Comparison of ENCODE assay signal across 38 mouse cellular contexts in the genomic region with DNA sequence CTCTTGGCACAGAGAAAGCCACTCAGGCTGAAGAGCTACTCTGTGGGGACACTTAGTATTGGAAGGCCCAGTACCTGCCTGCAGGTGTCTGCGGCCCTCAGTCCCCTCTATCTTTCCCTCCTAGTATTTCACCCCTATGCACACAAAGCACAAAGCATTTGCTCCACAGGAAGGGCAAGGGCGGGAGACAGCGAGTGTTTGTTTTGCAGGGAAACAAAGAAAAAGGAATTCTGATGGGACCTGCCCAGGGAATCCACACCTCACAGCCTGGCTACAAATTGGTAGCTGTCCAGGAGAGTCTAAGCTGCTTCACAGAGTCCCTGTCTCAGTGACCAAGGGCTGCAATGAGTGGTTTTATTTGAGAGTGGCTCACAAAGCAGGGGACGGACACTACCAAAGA. TPM values are rescaled to one million over a fixed set of nuclear protein-coding genes. Genes with fewer than 3 reads are reported as not detected.
"Had no signal": no experiment of that assay in that cellular context is flagged by ENCODE, and none has a peak within 500 bp of the region (broad histone marks: within the 10 kb centered on the region; RNA-seq: fewer than 3 reads in every experiment).

No protein-coding gene starts in this region.

- H3K27me3 ChIP-seq: kidney, embryonic 15.5 days; limb, embryonic 13.5 days; limb, embryonic 15.5 days; liver, embryonic 12.5 days had no signal

- DNase-seq: gastrocnemius, postnatal 14 days; gastrocnemius, postnatal 36 days; heart, adult 11 months; heart, postnatal 10 days; heart, postnatal 4 days; kidney, adult 11 months; kidney, adult 2 months; kidney, adult 9 months; kidney, postnatal 14 days; kidney, postnatal 36 days; layer of hippocampus, adult 9-11 months; layer of hippocampus, postnatal 36 days; left cerebral cortex, postnatal 4 days had no signal

- H3K9ac ChIP-seq: heart, embryonic 12.5 days; hindbrain, embryonic 14.5 days; kidney, embryonic 15.5 days; limb, embryonic 13.5 days; limb, embryonic 15.5 days; liver, embryonic 12.5 days had no signal

- H3K4me2 ChIP-seq: heart, embryonic 12.5 days; hindbrain, embryonic 14.5 days; kidney, embryonic 15.5 days; limb, embryonic 13.5 days; limb, embryonic 15.5 days; liver, embryonic 12.5 days had no signal

- ATAC-seq: hindbrain, embryonic 16.5 days; inflammation-experienced regulatory T-cells, adult 6 months; intestine, embryonic 16.5 days; liver, embryonic 12.5 days had no signal

- H3K27ac ChIP-seq: heart, embryonic 10.5 days; hindbrain, embryonic 10.5 days; hindbrain, embryonic 14.5 days; kidney, embryonic 15.5 days; kidney, postnatal 0 days; limb, embryonic 13.5 days; limb, embryonic 15.5 days; liver, embryonic 12.5 days had no signal

- H3K4me1 ChIP-seq: limb, embryonic 15.5 days; liver, embryonic 12.5 days had no signal

- H3K36me3 ChIP-seq: heart, embryonic 12.5 days; hindbrain, embryonic 10.5 days; kidney, embryonic 15.5 days; limb, embryonic 13.5 days; limb, embryonic 15.5 days; liver, embryonic 12.5 days had no signal

- H3K4me3 ChIP-seq: heart, embryonic 10.5 days; heart, embryonic 12.5 days; hindbrain, embryonic 10.5 days; kidney, embryonic 15.5 days; limb, embryonic 13.5 days; limb, embryonic 15.5 days; liver, embryonic 12.5 days had no signal

- H3K9me3 ChIP-seq: heart, embryonic 10.5 days; heart, embryonic 12.5 days; hindbrain, embryonic 10.5 days; kidney, embryonic 15.5 days; limb, embryonic 13.5 days; limb, embryonic 15.5 days; liver, embryonic 12.5 days had no signal

RNA-seq across cellular contexts. Expression of a gene that starts 9.4 kb away (rescaled TPM):
- total RNA-seq: gastrocnemius, adult 18-20 months; gastrocnemius, postnatal 14 days; heart, adult 8-10 months; heart, postnatal 10 days; heart, postnatal 25 days; heart, postnatal 4 days; layer of hippocampus, adult 18-20 months; layer of hippocampus, postnatal 14 days; layer of hippocampus, postnatal 36 days; left cerebral cortex, adult 18-20 months; left cerebral cortex, adult 8-10 months; left cerebral cortex, postnatal 10 days; left cerebral cortex, postnatal 25 days; left cerebral cortex, postnatal 4 days; liver, adult 2 months had no signal
- polyA plus RNA-seq: heart, embryonic 10.5 days; heart, embryonic 12.5 days; heart, embryonic 14.5 days; heart, embryonic 16.5 days; kidney, adult 2 months; limb, embryonic 11.5 days; limb, embryonic 13.5 days; limb, embryonic 15.5 days; liver, adult 2 months; liver, embryonic 12.5 days had no signal

RNA-seq across cellular contexts. Expression of a gene that starts 30.4 kb away (rescaled TPM):
- polyA plus RNA-seq: inflammation-experienced regulatory T-cells, adult 6 months; liver, adult 2 months; liver, embryonic 12.5 days had no signal
